Mouse (Mus musculus): ENCODE measurements around the gene Ppp1r11. TPM values are rescaled to one million over a fixed set of nuclear protein-coding genes. Genes with fewer than 3 reads are reported as not detected.

The Ppp1r11 gene
- polyA plus RNA-seq, 1 experiment from 2014 or later = 79.7 TPM

- Histone ChIP-seq H3K9me3 (ENCODE audit: control insufficient read depth, low read length) (no peaks in the 10 kb centered on the region), H3K27me3 (ENCODE audit: control insufficient read depth, insufficient read depth, low read length) (no peaks in the 10 kb centered on the region), H3K4me1 (replicated peaks; ENCODE audit: control insufficient read depth, insufficient read depth) (no peaks in the 10 kb centered on the region), H3K4me3 (ENCODE audit: low read depth, low read length) (no peak overlapping the region), H3K36me3 (ENCODE audit: control insufficient read depth, insufficient read depth, low read length) (no peaks in the 10 kb centered on the region), H3K4me2 (replicated peaks; ENCODE audit: low read depth) (no peak overlapping the region), H3K9ac (ENCODE audit: low read length) (no peak overlapping the region), H3K27ac (replicated peaks) (no peak overlapping the region)
- DNase-seq (ENCODE audit: low spot score) (no peak), ATAC-seq (ENCODE audit: low FRiP score, low TSS enrichment) (no peak; the same call in 1 of the 2 replicates)
- TF ChIP-seq EP300 (optimal IDR thresholded peaks at IDR 0.05) = no peak
- TF ChIP-seq CTCF (IDR thresholded peaks at IDR 0.05; ENCODE audit: low read depth) = no peak
- WGBS = 43% methylated on average over 4 of the region's 4 CpGs
Measured at GRCm38 (mm10) chr17:36909802-36910201, 41.7 kb downstream of the Ppp1r11 start.

- ATAC-seq (ENCODE audit: low FRiP score, low TSS enrichment) (no peak), DNase-seq (ENCODE audit: low spot score) (no peak)
- H3K9me3 ChIP-seq (ENCODE audit: control insufficient read depth, low read length) = no peaks in the 10 kb centered on the region
- no peak overlapping the region for H3K27ac ChIP-seq (replicated peaks)
- H3K27me3 ChIP-seq (ENCODE audit: control insufficient read depth, insufficient read depth, low read length) = no peaks in the 10 kb centered on the region
- H3K4me1 ChIP-seq (replicated peaks; ENCODE audit: control insufficient read depth, insufficient read depth) = no peaks in the 10 kb centered on the region
- H3K9ac ChIP-seq (ENCODE audit: low read length) = no peak overlapping the region
- H3K4me2 ChIP-seq (replicated peaks; ENCODE audit: low read depth) = no peak overlapping the region
- H3K4me3 ChIP-seq (ENCODE audit: low read depth, low read length) = no peak overlapping the region
- 39% methylated on average over 1 of the region's 1 CpGs for WGBS
- H3K36me3 ChIP-seq (ENCODE audit: control insufficient read depth, insufficient read depth, low read length) = no peaks in the 10 kb centered on the region
- TF ChIP-seq CTCF (IDR thresholded peaks at IDR 0.05; ENCODE audit: low read depth) = no peak
- no peak for TF ChIP-seq EP300 (optimal IDR thresholded peaks at IDR 0.05)
Measured at GRCm38 (mm10) chr17:36908235-36908634, 43.3 kb downstream of the Ppp1r11 start.

DNA sequence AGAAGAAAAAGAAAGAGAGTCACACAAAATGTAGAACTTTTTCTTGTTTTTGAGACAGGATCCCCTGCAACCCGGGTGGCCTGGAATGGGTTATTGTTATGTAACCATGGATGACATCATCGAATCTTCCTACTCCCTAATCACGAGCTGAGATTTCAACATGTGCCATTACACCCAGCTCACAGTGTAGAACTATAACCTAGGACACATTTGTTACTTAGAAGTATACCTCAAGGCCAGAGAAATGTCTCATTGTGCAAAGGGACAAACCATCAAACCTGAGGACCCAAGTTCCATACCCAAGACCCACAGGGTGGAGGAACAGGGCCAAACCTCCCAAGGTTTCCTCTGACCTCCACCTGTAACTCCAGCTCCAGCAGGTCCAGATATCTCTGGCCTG is 47.9 kb downstream of the Ppp1r11 start:
- H3K27ac ChIP-seq (replicated peaks) = no peak overlapping the region
- no peak overlapping the region for H3K4me2 ChIP-seq (replicated peaks; ENCODE audit: low read depth)
- H3K36me3 ChIP-seq (ENCODE audit: control insufficient read depth, insufficient read depth, low read length) = no peaks in the 10 kb centered on the region
- H3K4me1 ChIP-seq (replicated peaks; ENCODE audit: control insufficient read depth, insufficient read depth) = no peaks in the 10 kb centered on the region
- H3K27me3 ChIP-seq (ENCODE audit: control insufficient read depth, insufficient read depth, low read length) = no peaks in the 10 kb centered on the region
- no peaks in the 10 kb centered on the region for H3K9me3 ChIP-seq (ENCODE audit: control insufficient read depth, low read length)
- no peak overlapping the region for H3K9ac ChIP-seq (ENCODE audit: low read length)
- DNase-seq (ENCODE audit: low spot score) (no peak), ATAC-seq (ENCODE audit: low FRiP score, low TSS enrichment) (no peak)
- H3K4me3 ChIP-seq (ENCODE audit: low read depth, low read length) = no peak overlapping the region
- 55% methylated on average over 3 of the region's 3 CpGs for WGBS
- TF ChIP-seq EP300 (optimal IDR thresholded peaks at IDR 0.05) = no peak
- TF ChIP-seq CTCF (IDR thresholded peaks at IDR 0.05; ENCODE audit: low read depth) = no peak

DNA sequence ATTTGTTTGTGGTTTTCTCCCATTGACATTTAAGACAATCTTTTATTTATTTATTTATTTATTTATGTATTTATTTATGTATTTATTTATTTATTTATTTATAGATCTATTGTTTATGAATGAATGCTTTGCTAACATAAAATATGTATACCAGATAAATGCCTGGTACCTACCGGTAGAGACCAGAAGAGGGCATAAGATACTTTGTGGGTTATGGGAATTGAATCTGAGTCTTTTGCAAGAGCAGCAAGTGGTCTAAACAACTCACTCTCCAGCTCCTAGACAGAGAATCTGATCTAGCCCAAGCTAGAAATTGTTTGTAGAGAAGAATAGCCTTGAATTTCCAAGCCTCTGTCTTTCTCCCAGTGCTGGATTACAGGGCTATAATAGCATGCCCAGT is 50.9 kb downstream of the Ppp1r11 start:
- DNase-seq (ENCODE audit: low spot score) (no peak), ATAC-seq (ENCODE audit: low FRiP score, low TSS enrichment) (no peak)
- TF ChIP-seq CTCF (IDR thresholded peaks at IDR 0.05; ENCODE audit: low read depth) = peak; percentile 51
- TF ChIP-seq EP300 (optimal IDR thresholded peaks at IDR 0.05) = no peak
- Histone ChIP-seq H3K9me3 (ENCODE audit: control insufficient read depth, low read length) (no peaks in the 10 kb centered on the region), H3K9ac (ENCODE audit: low read length) (no peak overlapping the region), H3K27me3 (ENCODE audit: control insufficient read depth, insufficient read depth, low read length) (no peaks in the 10 kb centered on the region), H3K27ac (replicated peaks) (no peak overlapping the region), H3K4me3 (ENCODE audit: low read depth, low read length) (no peak overlapping the region), H3K36me3 (ENCODE audit: control insufficient read depth, insufficient read depth, low read length) (no peaks in the 10 kb centered on the region), H3K4me1 (replicated peaks; ENCODE audit: control insufficient read depth, insufficient read depth) (no peaks in the 10 kb centered on the region), H3K4me2 (replicated peaks; ENCODE audit: low read depth) (no peak overlapping the region)
- WGBS = 32% methylated on average over 1 of the region's 1 CpGs

GRCm38 (mm10) chr17:36900001-36900400 is 51.5 kb downstream of the Ppp1r11 start:
- no peaks in the 10 kb centered on the region for H3K36me3 ChIP-seq (ENCODE audit: control insufficient read depth, insufficient read depth, low read length)
- H3K4me2 ChIP-seq (replicated peaks; ENCODE audit: low read depth) = no peak overlapping the region

DNA sequence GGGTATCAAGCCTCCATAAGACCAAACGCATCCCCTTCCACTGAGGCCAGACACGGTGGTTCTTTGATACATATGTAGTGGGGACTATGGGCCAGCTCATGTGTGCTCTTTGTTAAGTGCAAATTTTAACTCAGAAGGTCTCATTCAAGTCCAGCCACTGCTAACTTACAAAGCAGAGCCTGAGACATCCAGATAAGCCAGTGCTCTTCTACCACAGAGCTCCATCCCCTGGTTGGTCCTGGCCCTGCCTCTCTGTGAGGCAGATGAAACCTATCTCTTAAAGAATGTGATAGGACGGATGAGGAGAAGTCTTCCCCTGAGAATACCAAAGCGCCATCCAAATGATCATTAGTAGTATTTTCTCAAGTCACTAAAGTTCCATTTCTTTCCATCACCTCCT is 52.2 kb downstream of the Ppp1r11 start:
- Histone ChIP-seq H3K9me3 (ENCODE audit: control insufficient read depth, low read length) (no peaks in the 10 kb centered on the region), H3K4me3 (ENCODE audit: low read depth, low read length) (no peak overlapping the region), H3K36me3 (ENCODE audit: control insufficient read depth, insufficient read depth, low read length) (no peaks in the 10 kb centered on the region), H3K27ac (replicated peaks) (no peak overlapping the region), H3K27me3 (ENCODE audit: control insufficient read depth, insufficient read depth, low read length) (no peaks in the 10 kb centered on the region), H3K4me1 (replicated peaks; ENCODE audit: control insufficient read depth, insufficient read depth) (no peaks in the 10 kb centered on the region), H3K4me2 (replicated peaks; ENCODE audit: low read depth) (no peak overlapping the region), H3K9ac (ENCODE audit: low read length) (no peak overlapping the region)
- DNase-seq (ENCODE audit: low spot score) (no peak), ATAC-seq (ENCODE audit: low FRiP score, low TSS enrichment) (no peak)
- no peak for TF ChIP-seq EP300 (optimal IDR thresholded peaks at IDR 0.05)
- no peak for TF ChIP-seq CTCF (IDR thresholded peaks at IDR 0.05; ENCODE audit: low read depth)
- 80% methylated on average over 4 of the region's 4 CpGs for WGBS

More at GRCm38 (mm10) chr17:36900001-36900400, 51.5 kb downstream of the Ppp1r11 start:
- Histone ChIP-seq H3K9ac (ENCODE audit: low read length) (no peak overlapping the region), H3K4me3 (ENCODE audit: low read depth, low read length) (no peak overlapping the region), H3K27me3 (ENCODE audit: control insufficient read depth, insufficient read depth, low read length) (no peaks in the 10 kb centered on the region), H3K4me1 (replicated peaks; ENCODE audit: control insufficient read depth, insufficient read depth) (no peaks in the 10 kb centered on the region), H3K9me3 (ENCODE audit: control insufficient read depth, low read length) (no peaks in the 10 kb centered on the region), H3K27ac (replicated peaks) (no peak overlapping the region)
- no peak for DNase-seq (ENCODE audit: low spot score)
- TF ChIP-seq EP300 (optimal IDR thresholded peaks at IDR 0.05) = no peak
- no peak for TF ChIP-seq CTCF (IDR thresholded peaks at IDR 0.05; ENCODE audit: low read depth)
- 75% methylated on average over 5 of the region's 5 CpGs for WGBS
- ATAC-seq (ENCODE audit: low FRiP score, low TSS enrichment) = no peak

Other genes starting within 250 kb of the Ppp1r11 start
- gene H2-M10.5, start 178.8 kb downstream of the Ppp1r11 start, polyA plus RNA-seq (2015; fragmentation: Nextera tagmentation; extraction: Ambion mirVana) = not detected in 2 replicates
- not detected in 2 replicates for gene H2-M10.6, start 139.6 kb downstream of the Ppp1r11 start, polyA plus RNA-seq (2015; fragmentation: Nextera tagmentation; extraction: Ambion mirVana)
- gene Trim26, start 114.6 kb downstream of the Ppp1r11 start, polyA plus RNA-seq (2015; fragmentation: Nextera tagmentation; extraction: Ambion mirVana) = 22.9 and 24.0 TPM in 2 replicates
- 2.0 and 2.1 TPM in 2 replicates for gene Trim15, start 84.5 kb downstream of the Ppp1r11 start, polyA plus RNA-seq (2015; fragmentation: Nextera tagmentation; extraction: Ambion mirVana)
- 0.28 and 0.32 TPM in 2 replicates for gene Trim10, start 82.2 kb downstream of the Ppp1r11 start, polyA plus RNA-seq (2015; fragmentation: Nextera tagmentation; extraction: Ambion mirVana)
- gene Trim40, start 61.6 kb downstream of the Ppp1r11 start, polyA plus RNA-seq (2015; fragmentation: Nextera tagmentation; extraction: Ambion mirVana) = 0.80 and 1.0 TPM in 2 replicates
- 1.4 and 1.8 TPM in 2 replicates for gene Trim31, start 53.6 kb downstream of the Ppp1r11 start, polyA plus RNA-seq (2015; fragmentation: Nextera tagmentation; extraction: Ambion mirVana)
- gene Rnf39, start 8.8 kb downstream of the Ppp1r11 start, polyA plus RNA-seq (2015; fragmentation: Nextera tagmentation; extraction: Ambion mirVana) = 48.9 and 53.1 TPM in 2 replicates
- gene Znrd1, start 6.8 kb upstream of the Ppp1r11 start, polyA plus RNA-seq (2015; fragmentation: Nextera tagmentation; extraction: Ambion mirVana) = 49.4 and 58.6 TPM in 2 replicates
- 4.5 and 5.2 TPM in 2 replicates for gene Znrd1as, start 6.9 kb upstream of the Ppp1r11 start, polyA plus RNA-seq (2015; fragmentation: Nextera tagmentation; extraction: Ambion mirVana)
- gene 2410137M14Rik, start 29.5 kb upstream of the Ppp1r11 start, polyA plus RNA-seq (2015; fragmentation: Nextera tagmentation; extraction: Ambion mirVana) = not detected in 2 replicates
- 0.05 and 0.08 TPM in 2 replicates for gene H2-M5, start 37.8 kb upstream of the Ppp1r11 start, polyA plus RNA-seq (2015; fragmentation: Nextera tagmentation; extraction: Ambion mirVana)
- 9.9 and 10.0 TPM in 2 replicates for gene Zfp57, start 49.4 kb upstream of the Ppp1r11 start, polyA plus RNA-seq (2015; fragmentation: Nextera tagmentation; extraction: Ambion mirVana)
- 0.08 TPM in 1 of 2 replicates, not detected in the other for gene Mog, start 71.7 kb upstream of the Ppp1r11 start, polyA plus RNA-seq (2015; fragmentation: Nextera tagmentation; extraction: Ambion mirVana)
- gene Gabbr1, start 94.2 kb upstream of the Ppp1r11 start, polyA plus RNA-seq (2015; fragmentation: Nextera tagmentation; extraction: Ambion mirVana) = 3.8 and 4.3 TPM in 2 replicates
- gene Olfr90, start 136.8 kb upstream of the Ppp1r11 start, polyA plus RNA-seq (2015; fragmentation: Nextera tagmentation; extraction: Ambion mirVana) = not detected in 2 replicates
- gene Olfr91, start 146.5 kb upstream of the Ppp1r11 start, polyA plus RNA-seq (2015; fragmentation: Nextera tagmentation; extraction: Ambion mirVana) = not detected in 2 replicates
- not detected in 2 replicates for gene Olfr92, start 168.3 kb upstream of the Ppp1r11 start, polyA plus RNA-seq (2015; fragmentation: Nextera tagmentation; extraction: Ambion mirVana)
- not detected in 2 replicates for gene Olfr93, start 209.8 kb upstream of the Ppp1r11 start, polyA plus RNA-seq (2015; fragmentation: Nextera tagmentation; extraction: Ambion mirVana)
- 0.15 and 0.27 TPM in 2 replicates for gene Ubd, start 242.2 kb upstream of the Ppp1r11 start, polyA plus RNA-seq (2015; fragmentation: Nextera tagmentation; extraction: Ambion mirVana)
- 0.16 and 0.19 TPM in 2 replicates for gene Olfr94, start 249.3 kb upstream of the Ppp1r11 start, polyA plus RNA-seq (2015; fragmentation: Nextera tagmentation; extraction: Ambion mirVana)

All from stomach, postnatal 0 days (tissue).